Mouse (Mus musculus) left cerebral cortex, adult 2 months (tissue): ENCODE results near the gene Hoxa3. TPM values are rescaled to one million over a fixed set of nuclear protein-coding genes. Genes with fewer than 3 reads are reported as not detected.

Experiments
- DNase-seq, 2 experiments: peaks; one replicate each; pipeline ENCODE4 v3.0.0; 2021 to 2022; ENCODE audit warnings: low spot score in 2 of 2, mixed read lengths in 1 of 2; ENCODE audit errors: extremely low spot score in 1 of 2
- H3K27ac ChIP-seq: fragments of 200-600 bp; 2 replicates; pipeline ENCODE4 v1.8.1; 2022
- H3K4me3 ChIP-seq: fragments of 200-600 bp; 2 replicates; pipeline ENCODE4 v1.8.1; 2022
- CTCF ChIP-seq: fragments of 200-600 bp; IDR thresholded peaks from 2 replicates; pipeline ENCODE4 v1.8.1; 2022; ENCODE audit warnings: antibody characterized with exemption, mild to moderate bottlenecking, moderate library complexity
- intact Hi-C: fragments of 180-260 bp; cut with DNase I; formaldehyde crosslinking; loops from one replicate; pipeline ENCODE4 v1.15.1; 2025
- microRNA-seq, 2 experiments: library from miRNA; unstranded; fragments of <30 nt; microRNA quantifications; one replicate each; pipeline ENCODE4 v1.2.0; 2021
- total RNA-seq, 2 experiments: library from RNA; stranded (reverse); gene quantifications; 2 replicates each; pipeline ENCODE4 v1.2.3; 2021

Hoxa3 gene
- total RNA-seq, 2 experiments from 2014 or later: not detected

DNA sequence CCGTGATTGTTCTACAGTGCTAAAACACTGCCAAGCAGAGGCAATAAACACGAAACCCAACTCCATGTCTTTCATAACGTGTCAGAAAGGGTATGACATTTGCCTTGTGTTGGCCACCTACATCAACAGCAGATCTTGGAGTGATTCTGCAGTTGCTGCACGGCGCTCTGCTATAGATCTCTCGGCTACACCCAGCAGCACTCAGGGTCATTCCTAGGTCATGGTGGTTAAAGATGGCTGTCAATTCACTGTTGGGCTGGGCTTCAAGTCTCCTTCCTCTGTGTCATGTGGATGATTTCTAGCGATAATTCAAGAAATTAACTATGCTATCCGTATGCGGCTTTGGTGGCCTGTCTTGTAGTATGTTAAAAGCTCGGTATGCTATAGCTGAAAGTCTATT is 74.6 kb downstream of the Hoxa3 start:
- DNase-seq: no peak
- H3K27ac ChIP-seq: no peak overlapping the region
- intact Hi-C loops: no loop called here
- no peak overlapping the region for H3K4me3 ChIP-seq
- TF ChIP-seq CTCF: no peak

DNA sequence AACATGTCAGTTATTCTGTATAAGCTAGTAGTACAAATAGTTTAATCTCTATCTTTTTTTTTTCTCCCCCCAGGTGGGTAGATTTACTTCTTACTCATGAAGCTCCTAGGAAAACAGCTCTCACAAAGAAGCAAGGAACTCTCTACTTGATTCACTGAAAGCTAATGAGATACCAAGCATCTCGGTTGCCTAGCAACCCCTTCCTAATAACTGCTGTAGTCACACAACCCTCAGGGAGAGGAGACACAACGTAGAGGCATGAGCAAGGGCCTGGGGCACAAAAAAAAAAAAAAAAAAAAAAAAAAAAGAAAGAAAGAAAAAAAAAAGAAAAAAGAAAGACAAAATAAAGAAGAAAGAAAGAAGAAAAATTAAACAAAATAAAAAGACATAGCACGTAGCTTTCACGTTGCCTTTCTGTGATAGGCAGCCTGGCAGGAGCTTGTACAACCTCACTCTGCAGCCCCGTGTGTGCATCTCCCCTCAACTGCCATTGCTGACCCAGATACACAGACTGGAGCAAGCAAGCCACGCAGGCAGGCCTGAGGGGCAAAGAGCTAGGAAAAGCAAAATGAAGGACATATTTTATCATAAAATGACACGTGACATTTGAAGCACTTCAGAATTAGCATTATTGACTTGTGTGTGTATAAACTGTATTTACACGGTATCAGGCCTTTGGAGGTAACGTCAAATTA is 75.1 kb downstream of the Hoxa3 start:
- Histone ChIP-seq H3K27ac (no peak overlapping the region), H3K4me3 (no peak overlapping the region)
- intact Hi-C loops: no loop called here
- no peak for TF ChIP-seq CTCF
- DNase-seq: no peak

DNA sequence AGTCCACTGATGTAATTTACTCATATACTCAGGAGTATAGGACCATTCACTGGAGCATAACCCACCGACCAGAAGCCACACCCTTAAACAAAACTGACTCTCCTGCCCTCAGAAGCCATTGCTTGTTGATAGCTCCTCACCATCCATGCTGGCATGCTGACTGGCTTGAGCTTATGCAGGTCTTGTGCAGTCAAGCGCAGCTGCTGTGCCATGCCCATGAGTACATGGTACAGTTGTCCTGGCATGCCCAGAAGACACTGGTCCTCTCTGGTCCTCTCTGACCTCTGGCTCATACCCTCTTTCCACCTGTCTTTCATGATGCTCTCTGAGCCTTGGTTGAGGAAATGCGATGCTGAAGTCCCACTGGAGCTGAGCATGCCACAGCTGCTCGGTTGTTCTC is 89.5 kb downstream of the Hoxa3 start:
- Histone ChIP-seq H3K27ac (no peak overlapping the region), H3K4me3 (no peak overlapping the region)
- intact Hi-C loops: no loop called here
- no peak for DNase-seq
- TF ChIP-seq CTCF: no peak

DNA sequence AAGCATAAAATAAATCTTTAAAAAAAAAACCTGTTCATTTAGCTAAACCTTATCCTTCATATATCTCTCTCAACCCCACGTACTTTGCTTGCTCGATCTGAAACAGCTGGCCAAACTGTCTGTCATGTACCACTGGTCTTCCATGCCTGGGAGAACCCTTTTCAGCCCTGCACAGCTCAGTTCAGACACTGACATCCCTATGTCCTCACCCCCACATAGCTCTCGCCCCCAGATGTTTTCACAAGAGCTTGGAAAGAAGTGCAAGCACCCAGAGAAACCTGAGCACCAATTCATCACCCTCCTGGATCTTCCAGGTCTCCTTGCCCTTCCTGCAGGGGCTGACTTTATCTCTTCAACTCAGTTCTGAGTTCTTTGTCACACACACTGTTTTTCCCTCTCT is 92.0 kb downstream of the Hoxa3 start:
- intact Hi-C loops: no loop called here
- no peak for DNase-seq
- H3K27ac ChIP-seq: no peak overlapping the region
- H3K4me3 ChIP-seq: no peak overlapping the region
- TF ChIP-seq CTCF: no peak

Small RNA genes lying within 50 kb of the gene (microRNA-seq; reads per million reads assigned to microRNA genes)
- 1.2 to 2.6 reads per million in 2 experiments for gene Mir196b

Other genes with a start within 250 kb of the Hoxa3 start
- gene Skap2, start 200.8 kb downstream of the Hoxa3 start, total RNA-seq: 10 to 100 TPM in 1 of 2 experiments, 1 to 10 TPM in 1; 8.9 to 10.5 TPM
- not detected for gene Hoxa1, start 55.0 kb downstream of the Hoxa3 start, total RNA-seq
- gene Hoxa2, start 48.5 kb downstream of the Hoxa3 start, total RNA-seq: not detected
- gene 5730596B20Rik, start 35.8 kb downstream of the Hoxa3 start, total RNA-seq: not detected
- gene Hoxa4, start 21.6 kb downstream of the Hoxa3 start, total RNA-seq: not detected
- gene Hoxa5, start 8.7 kb downstream of the Hoxa3 start, total RNA-seq: not detected
- not detected for gene Hoxa6, start 4.6 kb downstream of the Hoxa3 start, total RNA-seq
- gene Gm28308, start within 50 bp of the Hoxa3 start, total RNA-seq: not detected
- gene Hoxa7, start 8.5 kb upstream of the Hoxa3 start, total RNA-seq: not detected
- not detected for gene Hoxa9, start 17.8 kb upstream of the Hoxa3 start, total RNA-seq
- not detected for gene Hoxa10, start 27.5 kb upstream of the Hoxa3 start, total RNA-seq
- gene Hoxa11, start 32.5 kb upstream of the Hoxa3 start, total RNA-seq: not detected
- gene Hoxa13, start 47.5 kb upstream of the Hoxa3 start, total RNA-seq: not detected
- gene Evx1, start 100.2 kb upstream of the Hoxa3 start, total RNA-seq: not detected